Mouse (Mus musculus): ENCODE results near the gene Ccdc154. TPM values are rescaled to one million over a fixed set of nuclear protein-coding genes. Genes with fewer than 3 reads are reported as not detected.

Gene Ccdc154
- total RNA-seq, 2 experiments from 2014 or later, result not detected

- ATAC-seq (replicated peaks; ENCODE audit: poor library complexity), result no peak
Measured at GRCm38 (mm10) chr17:25183232-25183631, 21.0 kb downstream of the Ccdc154 start.

GRCm38 (mm10) chr17:25184129-25184691 lies 21.9 kb downstream of the Ccdc154 start, which contains the start of gene BC003965:
BC003965 (plus strand) TSS chr17:25184554.
- ATAC-seq (replicated peaks; ENCODE audit: poor library complexity), result peak; percentile 92

- ATAC-seq (replicated peaks; ENCODE audit: poor library complexity), result peak; percentile 7; the same call in 1 of the 2 replicates
Measured at GRCm38 (mm10) chr17:25184961-25185360, 22.7 kb downstream of the Ccdc154 start.

GRCm38 (mm10) chr17:25187784-25188149 lies 25.5 kb downstream of the Ccdc154 start:
- no peak for ATAC-seq (replicated peaks; ENCODE audit: poor library complexity)

- ATAC-seq (replicated peaks; ENCODE audit: poor library complexity), result 0 out of 2 replicates have a peak, but pooled peaks have one; percentile 14
Measured at GRCm38 (mm10) chr17:25188150-25189031, 26.1 kb downstream of the Ccdc154 start, which contains the start of gene Unkl. Unkl (plus strand) TSS chr17:25188397.

GRCm38 (mm10) chr17:25189091-25189490 lies 26.8 kb downstream of the Ccdc154 start:
- no peak for ATAC-seq (replicated peaks; ENCODE audit: poor library complexity)

GRCm38 (mm10) chr17:25202401-25202800 lies 40.1 kb downstream of the Ccdc154 start:
- ATAC-seq (replicated peaks; ENCODE audit: poor library complexity), result no peak

- no peak for ATAC-seq (replicated peaks; ENCODE audit: poor library complexity)
Measured at GRCm38 (mm10) chr17:25210006-25210405, 47.7 kb downstream of the Ccdc154 start.

- peak; percentile 61 for ATAC-seq (replicated peaks; ENCODE audit: poor library complexity)
Measured at GRCm38 (mm10) chr17:25210680-25211466, 48.6 kb downstream of the Ccdc154 start.

GRCm38 (mm10) chr17:25211705-25212104 lies 49.4 kb downstream of the Ccdc154 start:
- ATAC-seq (replicated peaks; ENCODE audit: poor library complexity), result no peak

GRCm38 (mm10) chr17:25215431-25215830 lies 53.2 kb downstream of the Ccdc154 start:
- no peak for ATAC-seq (replicated peaks; ENCODE audit: poor library complexity)

GRCm38 (mm10) chr17:25218967-25219366 lies 56.7 kb downstream of the Ccdc154 start:
- ATAC-seq (replicated peaks; ENCODE audit: poor library complexity), result no peak

GRCm38 (mm10) chr17:25219492-25220295 lies 57.4 kb downstream of the Ccdc154 start:
- no peak for ATAC-seq (replicated peaks; ENCODE audit: poor library complexity)

GRCm38 (mm10) chr17:25220746-25221145 lies 58.5 kb downstream of the Ccdc154 start:
- ATAC-seq (replicated peaks; ENCODE audit: poor library complexity), result no peak

Other genes starting within 250 kb of the Ccdc154 start
- 14.1 and 21.7 TPM in 2 replicates for gene Mapk8ip3, start 225.5 kb upstream of the Ccdc154 start, total RNA-seq (2015)
- 25.2 and 29.3 TPM in 2 replicates for gene Mapk8ip3, start 225.5 kb upstream of the Ccdc154 start, total RNA-seq (2017)
- gene Jpt2, start 201.8 kb upstream of the Ccdc154 start, total RNA-seq (2015), result 125 and 131 TPM in 2 replicates
- 114 and 116 TPM in 2 replicates for gene Jpt2, start 201.8 kb upstream of the Ccdc154 start, total RNA-seq (2017)
- 21.4 and 21.9 TPM in 2 replicates for gene Cramp1l, start 146.7 kb upstream of the Ccdc154 start, total RNA-seq (2015)
- gene Cramp1l, start 146.7 kb upstream of the Ccdc154 start, total RNA-seq (2017), result 7.7 and 8.5 TPM in 2 replicates
- 8.0 and 11.0 TPM in 2 replicates for gene Ift140, start 146.4 kb upstream of the Ccdc154 start, total RNA-seq (2015)
- 20.2 and 20.3 TPM in 2 replicates for gene Ift140, start 146.4 kb upstream of the Ccdc154 start, total RNA-seq (2017)
- not detected in 2 replicates for gene Tmem204, start 78.9 kb upstream of the Ccdc154 start, total RNA-seq (2015)
- gene Tmem204, start 78.9 kb upstream of the Ccdc154 start, total RNA-seq (2017), result not detected in 2 replicates
- gene Telo2, start 46.5 kb upstream of the Ccdc154 start, total RNA-seq (2015), result 15.5 and 31.2 TPM in 2 replicates
- 28.8 and 35.5 TPM in 2 replicates for gene Telo2, start 46.5 kb upstream of the Ccdc154 start, total RNA-seq (2017)
- gene Ptx4, start 41.7 kb upstream of the Ccdc154 start, total RNA-seq (2015), result not detected in 2 replicates
- gene Ptx4, start 41.7 kb upstream of the Ccdc154 start, total RNA-seq (2017), result not detected in 2 replicates
- 7.3 and 7.8 TPM in 2 replicates for gene Clcn7, start 29.1 kb upstream of the Ccdc154 start, total RNA-seq (2015)
- gene Clcn7, start 29.1 kb upstream of the Ccdc154 start, total RNA-seq (2017), result 8.1 and 9.6 TPM in 2 replicates
- not detected in 2 replicates for gene Gm38655, start 13.0 kb downstream of the Ccdc154 start, total RNA-seq (2015)
- not detected in 2 replicates for gene Gm38655, start 13.0 kb downstream of the Ccdc154 start, total RNA-seq (2017)
- 16.6 and 20.3 TPM in 2 replicates for gene BC003965, start 22.1 kb downstream of the Ccdc154 start, total RNA-seq (2015)
- gene BC003965, start 22.1 kb downstream of the Ccdc154 start, total RNA-seq (2017), result 7.0 and 11.5 TPM in 2 replicates
- gene Unkl, start 25.9 kb downstream of the Ccdc154 start, total RNA-seq (2015), result 6.1 and 6.2 TPM in 2 replicates
- 7.7 and 8.2 TPM in 2 replicates for gene Unkl, start 25.9 kb downstream of the Ccdc154 start, total RNA-seq (2017)
- gene Gnptg, start 77.7 kb downstream of the Ccdc154 start, total RNA-seq (2015), result 24.3 and 24.4 TPM in 2 replicates
- gene Gnptg, start 77.7 kb downstream of the Ccdc154 start, total RNA-seq (2017), result 17.2 and 20.8 TPM in 2 replicates
- 14.9 and 15.2 TPM in 2 replicates for gene Tsr3, start 77.7 kb downstream of the Ccdc154 start, total RNA-seq (2015)
- 28.1 and 30.7 TPM in 2 replicates for gene Tsr3, start 77.7 kb downstream of the Ccdc154 start, total RNA-seq (2017)
- 1.2 and 3.8 TPM in 2 replicates for gene Baiap3, start 93.9 kb downstream of the Ccdc154 start, total RNA-seq (2015)
- 3.7 and 6.1 TPM in 2 replicates for gene Baiap3, start 93.9 kb downstream of the Ccdc154 start, total RNA-seq (2017)
- 355 and 376 TPM in 2 replicates for gene Ube2i, start 112.2 kb downstream of the Ccdc154 start, total RNA-seq (2015)
- gene Ube2i, start 112.2 kb downstream of the Ccdc154 start, total RNA-seq (2017), result 305 and 308 TPM in 2 replicates
- gene Prss34, start 135.9 kb downstream of the Ccdc154 start, total RNA-seq (2015), result 18.7 and 31.2 TPM in 2 replicates
- gene Prss34, start 135.9 kb downstream of the Ccdc154 start, total RNA-seq (2017), result 4.5 and 23.9 TPM in 2 replicates
- gene Prss28, start 146.2 kb downstream of the Ccdc154 start, total RNA-seq (2015), result not detected in 2 replicates
- not detected in 2 replicates for gene Prss28, start 146.2 kb downstream of the Ccdc154 start, total RNA-seq (2017)
- not detected in 2 replicates for gene Prss29, start 156.2 kb downstream of the Ccdc154 start, total RNA-seq (2015)
- gene Prss29, start 156.2 kb downstream of the Ccdc154 start, total RNA-seq (2017), result not detected in 2 replicates
- not detected in 2 replicates for gene Tpsab1, start 183.1 kb downstream of the Ccdc154 start, total RNA-seq (2015)
- not detected in 2 replicates for gene Tpsab1, start 183.1 kb downstream of the Ccdc154 start, total RNA-seq (2017)
- not detected in 2 replicates for gene Tpsb2, start 203.8 kb downstream of the Ccdc154 start, total RNA-seq (2015)
- not detected in 2 replicates for gene Tpsb2, start 203.8 kb downstream of the Ccdc154 start, total RNA-seq (2017)
- gene Tpsg1, start 206.8 kb downstream of the Ccdc154 start, total RNA-seq (2015), result not detected in 2 replicates
- gene Tpsg1, start 206.8 kb downstream of the Ccdc154 start, total RNA-seq (2017), result not detected in 2 replicates

All from megakaryocyte progenitor cell, adult 5-6 weeks (primary cell).